Mouse (Mus musculus): ENCODE results near the gene Cbr1. TPM values are rescaled to one million over a fixed set of nuclear protein-coding genes. Genes with fewer than 3 reads are reported as not detected.

The Cbr1 gene
- polyA plus RNA-seq (2017; shearing (Covaris generic)) = 48.1 TPM

DNA sequence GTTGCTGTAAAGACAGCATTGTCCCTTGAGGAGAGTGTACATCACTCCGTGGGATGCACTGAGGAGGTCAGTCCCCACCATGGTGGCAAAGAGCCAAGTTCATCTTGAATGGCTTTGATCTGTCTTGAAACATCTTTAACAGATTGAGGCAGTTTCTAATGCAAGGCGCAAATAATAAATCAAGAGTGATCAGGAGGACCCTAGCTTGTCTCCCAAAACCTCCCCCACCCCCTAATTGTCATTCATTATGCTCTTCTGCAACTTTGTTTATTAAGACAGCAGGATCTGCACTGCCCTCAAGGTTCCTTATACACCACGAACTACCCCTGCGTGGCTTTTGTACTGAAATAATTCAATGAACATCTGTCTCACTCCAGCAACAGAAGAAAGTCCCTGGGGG, at the start of gene Cbr1:
Gene Cbr1, plus strand, starts transcription at position 301 of the 400 bp plus-strand sequence.

DNA sequence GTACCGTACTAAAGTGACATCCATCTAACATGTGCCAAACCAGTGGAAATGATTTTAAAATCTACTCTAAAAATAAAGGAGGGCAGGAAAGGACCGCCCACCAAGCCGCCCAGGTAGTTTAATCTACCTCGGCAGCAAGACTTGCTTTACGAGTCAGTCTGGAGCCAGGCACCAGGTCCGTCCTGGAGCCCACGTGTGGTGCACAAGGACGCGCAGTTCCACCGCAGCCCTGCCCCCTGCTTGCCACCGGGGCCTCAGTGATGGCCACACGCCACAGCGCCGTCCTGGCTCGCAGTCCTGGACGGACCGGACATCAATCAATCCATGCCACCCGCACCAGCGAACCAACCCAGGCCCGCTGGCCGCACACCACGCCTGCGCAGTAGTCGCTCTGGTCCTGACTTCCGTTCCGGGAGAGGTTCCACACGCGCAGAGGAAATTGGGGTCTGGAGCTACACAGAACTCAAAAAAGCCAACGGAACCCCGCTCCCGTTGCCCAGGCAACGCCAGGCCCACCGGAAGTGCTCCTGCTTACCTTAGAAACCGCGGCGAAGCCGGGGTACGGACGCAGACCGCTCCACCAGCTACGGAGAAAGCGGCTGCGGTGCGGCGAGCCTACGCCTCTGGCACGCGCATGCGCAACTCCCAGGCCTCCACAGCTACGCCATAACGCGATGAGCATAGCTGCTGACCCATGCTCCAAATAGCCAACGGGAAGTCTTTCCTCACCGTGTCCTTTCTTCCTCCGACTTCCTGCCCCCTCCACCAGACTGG, 2.0 kb upstream of the Cbr1 start, which contains the start of gene Setd4:
Gene Setd4, minus strand, starts transcription at position 625 of the 774 bp plus-strand sequence.

DNA sequence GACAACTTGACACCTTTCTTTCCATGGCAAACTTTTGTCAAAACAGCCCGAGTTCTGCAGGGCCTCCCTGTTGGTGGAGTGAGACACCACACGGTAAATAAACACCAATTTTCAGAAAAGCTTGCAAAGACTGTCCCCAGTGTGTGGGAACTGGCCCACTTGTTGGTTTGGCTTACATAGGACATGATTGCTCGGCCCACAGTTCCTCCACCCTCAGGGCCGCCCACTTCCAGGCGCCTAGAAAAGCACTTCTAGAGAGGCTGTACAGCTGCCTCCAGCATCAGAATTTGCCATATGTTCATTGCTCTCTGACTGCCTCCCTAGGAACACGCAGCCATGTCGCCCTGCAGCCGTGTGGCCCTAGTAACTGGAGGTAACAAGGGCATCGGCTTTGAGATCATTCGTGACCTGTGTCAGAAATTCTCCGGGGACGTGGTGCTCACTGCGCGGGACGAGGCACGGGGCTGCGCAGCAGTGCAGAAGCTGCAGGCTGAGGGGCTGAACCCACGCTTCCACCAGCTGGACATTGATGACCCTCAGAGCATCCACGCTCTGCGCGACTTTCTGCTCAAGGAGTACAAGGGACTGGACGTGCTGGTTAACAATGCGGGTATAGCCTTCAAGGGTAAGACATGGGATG, 22.2 kb downstream of the Cbr1 start, which contains the start of gene Gm5678:
Gene Gm5678, plus strand, starts transcription at position 337 of the 640 bp plus-strand sequence.

Other genes with a start within 250 kb of the Cbr1 start
- gene Setd4, start 1.8 kb upstream of the Cbr1 start, polyA plus RNA-seq (2017; shearing (Covaris generic)) = 31.4 TPM
- gene Gm5678, start 22.2 kb downstream of the Cbr1 start, polyA plus RNA-seq (2017; shearing (Covaris generic)) = not detected
- not detected for gene Cbr3, start 77.4 kb downstream of the Cbr1 start, polyA plus RNA-seq (2017; shearing (Covaris generic))
- 56.4 TPM for gene Dop1b, start 106.1 kb downstream of the Cbr1 start, polyA plus RNA-seq (2017; shearing (Covaris generic))
- 56.1 TPM for gene Morc3, start 226.3 kb downstream of the Cbr1 start, polyA plus RNA-seq (2017; shearing (Covaris generic))